Comparison of ENCODE assay signal across 8 mouse cellular contexts in the genomic region with DNA sequence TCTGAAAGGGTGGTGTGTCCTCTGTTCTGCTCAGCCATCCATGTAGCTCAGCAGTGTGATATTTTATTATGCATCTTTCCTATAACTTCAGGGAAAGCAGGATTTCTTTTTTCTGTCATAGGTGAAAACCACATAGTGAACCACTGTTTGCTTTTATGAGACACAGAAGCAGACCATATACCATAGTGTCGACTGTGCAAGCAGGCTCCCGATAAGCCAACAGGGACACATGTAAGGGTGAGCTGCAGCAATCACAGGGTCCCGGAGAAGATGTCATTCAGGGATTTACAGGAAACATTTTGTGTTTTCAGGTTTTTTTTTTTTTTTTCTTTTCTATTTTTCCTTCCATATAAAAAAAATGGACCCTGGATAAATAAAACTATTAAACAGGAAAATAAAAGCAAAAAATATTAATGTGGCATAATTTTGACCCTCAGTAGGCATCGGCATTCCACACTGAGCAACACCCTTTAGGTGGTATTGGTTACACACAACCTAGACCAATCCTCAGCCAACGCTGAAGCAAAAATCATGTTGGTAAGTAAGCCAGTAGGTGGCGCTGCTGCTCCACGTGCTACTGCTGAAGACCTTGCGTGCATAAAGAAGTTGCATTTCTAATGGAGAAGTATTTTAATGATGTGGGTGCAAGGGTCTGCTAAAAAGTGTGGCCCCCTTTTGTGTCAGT.
DNase-seq lines count a peak whose midpoint lies in the region; ATAC-seq and TF ChIP-seq lines count a peak whose summit lies in the region.

No protein-coding gene starts in this region.

- no peak overlapping the region for H3K9ac ChIP-seq in intestine, embryonic 14.5 days (ENCODE audit: low read length)

- H3K4me1 ChIP-seq in intestine, embryonic 14.5 days (replicated peaks; ENCODE audit: control insufficient read depth, insufficient read depth, low read length), result no peaks in the 10 kb centered on the region

- H3K27ac ChIP-seq in intestine, embryonic 14.5 days (ENCODE audit: low read depth), result no peak overlapping the region
- no peak overlapping the region for H3K27ac ChIP-seq in left cerebral cortex, adult 2 months

- no peaks in the 10 kb centered on the region for H3K36me3 ChIP-seq in intestine, embryonic 14.5 days (ENCODE audit: control insufficient read depth, insufficient read depth, low read length)

- 0 out of 2 replicates have a peak, but pooled peaks have one; percentile 70 for ATAC-seq in intestine, embryonic 14.5 days (replicated peaks; ENCODE audit: low FRiP score, low TSS enrichment, low read depth)
- ATAC-seq in megakaryocyte-erythroid progenitor cell, adult 5-6 weeks (replicated peaks; ENCODE audit: low FRiP score, low TSS enrichment, poor library complexity, severe bottlenecking), result peak; percentile 95
- ATAC-seq in activated CD4-positive, CD25-positive, alpha-beta regulatory T cell, adult 4 months, result no peak

- 29% methylated on average over 8 of the region's 8 CpGs for WGBS in intestine, embryonic 14.5 days

- peak; percentile 98 for TF ChIP-seq CTCF in left cerebral cortex, adult 2 months (IDR thresholded peaks at IDR 0.05)

- H3K9me3 ChIP-seq in intestine, embryonic 14.5 days (ENCODE audit: control insufficient read depth, low read length), result no peaks in the 10 kb centered on the region

- intact Hi-C loops in left cerebral cortex, adult 2 months (cut with DNase I), result loop anchor here (10.0 kb wide), 1 partner anchor 1582 kb away; a partner anchor contains a TSS

- DNase-seq in adipocyte (ENCODE audit: low spot score), result peak; percentile 77
- peak; percentile 26 for DNase-seq in cerebellum, adult 9-11 months
- peak; percentile 21 to 91 for DNase-seq in frontal cortex, adult 2 months (ENCODE audit: extremely low spot score in 1 of 2, low spot score in 1 of 2)
- DNase-seq in intestine, embryonic 14.5 days (ENCODE audit: low spot score), result peak; percentile 93
- DNase-seq in left cerebral cortex, adult 2 months (ENCODE audit: extremely low spot score in 1 of 2, low spot score in 2 of 2), result peak; percentile 77 to 83
- DNase-seq in right cerebral cortex, postnatal 4 days, result peak; percentile 96

- H3K4me3 ChIP-seq in intestine, embryonic 14.5 days (ENCODE audit: low read depth, low read length), result no peak overlapping the region
- H3K4me3 ChIP-seq in left cerebral cortex, adult 2 months, result 0 out of 2 replicates have a peak overlapping the region, but pooled peaks have one; percentile 0

- no peaks in the 10 kb centered on the region for H3K27me3 ChIP-seq in intestine, embryonic 14.5 days (replicated peaks; ENCODE audit: control insufficient read depth, insufficient read depth, low read length)

- H3K4me2 ChIP-seq in intestine, embryonic 14.5 days (ENCODE audit: low read length), result no peak overlapping the region

Comparison
In these comparisons a context has a peak if more than half of its experiments do, and no peak if none do; other contexts are left out.
1. DNase-seq: peak in every context shown above with its lines; median percentile 96 in right cerebral cortex, postnatal 4 days; 93 in intestine, embryonic 14.5 days; 80 in left cerebral cortex, adult 2 months; 77 in adipocyte; 56 in frontal cortex, adult 2 months; 26 in cerebellum, adult 9-11 months.